19 mouse cellular contexts compared by ENCODE assay signal in the genomic region with DNA sequence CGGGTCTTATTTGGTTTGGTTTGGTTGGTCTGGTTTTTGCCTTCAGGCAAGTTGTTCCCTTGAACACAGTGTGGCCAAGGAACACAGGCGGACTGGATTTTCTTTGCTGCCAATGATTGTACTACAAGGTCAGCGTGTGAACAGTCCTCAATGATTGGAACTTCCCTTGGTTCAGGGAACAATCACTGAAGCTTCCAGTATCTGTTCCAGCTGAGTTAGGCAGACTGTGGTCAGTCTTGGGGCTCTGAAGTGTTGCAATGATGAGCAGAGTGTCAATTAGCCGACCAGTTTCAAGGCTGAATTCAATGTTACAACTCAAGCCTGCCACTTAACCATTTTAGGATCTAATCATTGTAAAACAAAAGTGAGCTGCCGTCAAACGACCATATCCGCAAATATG.
"Had no signal": no experiment of that assay in that cellular context is flagged by ENCODE, and none has a peak within 500 bp of the region (broad histone marks: within the 10 kb centered on the region; RNA-seq: fewer than 3 reads in every experiment).

No protein-coding gene starts in this region.

- H3K36me3 ChIP-seq: midbrain, embryonic 10.5 days; midbrain, embryonic 12.5 days; neural tube, embryonic 13.5 days; neural tube, embryonic 15.5 days had no signal

- H3K27me3 ChIP-seq: midbrain, embryonic 12.5 days; neural tube, embryonic 13.5 days; neural tube, embryonic 15.5 days had no signal

- H3K9ac ChIP-seq: lung, embryonic 14.5 days; midbrain, embryonic 12.5 days; neural tube, embryonic 13.5 days; neural tube, embryonic 15.5 days had no signal

- H3K4me1 ChIP-seq: midbrain, embryonic 10.5 days; midbrain, embryonic 12.5 days; neural tube, embryonic 13.5 days; neural tube, embryonic 15.5 days had no signal

- H3K9me3 ChIP-seq: midbrain, embryonic 10.5 days; midbrain, embryonic 12.5 days; neural tube, embryonic 13.5 days; neural tube, embryonic 15.5 days had no signal

- ATAC-seq: midbrain, embryonic 16.5 days had no signal

- H3K4me3 ChIP-seq: midbrain, embryonic 10.5 days; midbrain, embryonic 12.5 days; myocyte; neural tube, embryonic 13.5 days; neural tube, embryonic 15.5 days had no signal

- H3K4me2 ChIP-seq: lung, embryonic 14.5 days; midbrain, embryonic 12.5 days; neural tube, embryonic 13.5 days; neural tube, embryonic 15.5 days had no signal

- DNase-seq: lung, adult 18-20 months; lung, embryonic 14.5 days; lung, postnatal 10 days; lung, postnatal 4 days; midbrain, embryonic 14.5 days; retina, postnatal 1 day; right cerebral cortex, adult 18-20 months; right cerebral cortex, postnatal 25 days; right cerebral cortex, postnatal 4 days; spleen, adult 18-20 months; thymus, adult 18-20 months; thymus, postnatal 14 days; thymus, postnatal 36 days had no signal

- H3K27ac ChIP-seq: midbrain, embryonic 10.5 days; midbrain, embryonic 12.5 days; neural tube, embryonic 13.5 days; neural tube, embryonic 15.5 days had no signal
